Mouse (Mus musculus): Measurements from ENCODE around the gene Tnfrsf13b. TPM values are rescaled to one million over a fixed set of nuclear protein-coding genes. Genes with fewer than 3 reads are reported as not detected.
A peak's percentile ranks its signal among the peaks of the same experiment; 100 is the strongest.

Gene Tnfrsf13b
- total and polyA plus RNA-seq, 2 experiments from 2014 or later, result 0.08 to 1.5 TPM

DNA sequence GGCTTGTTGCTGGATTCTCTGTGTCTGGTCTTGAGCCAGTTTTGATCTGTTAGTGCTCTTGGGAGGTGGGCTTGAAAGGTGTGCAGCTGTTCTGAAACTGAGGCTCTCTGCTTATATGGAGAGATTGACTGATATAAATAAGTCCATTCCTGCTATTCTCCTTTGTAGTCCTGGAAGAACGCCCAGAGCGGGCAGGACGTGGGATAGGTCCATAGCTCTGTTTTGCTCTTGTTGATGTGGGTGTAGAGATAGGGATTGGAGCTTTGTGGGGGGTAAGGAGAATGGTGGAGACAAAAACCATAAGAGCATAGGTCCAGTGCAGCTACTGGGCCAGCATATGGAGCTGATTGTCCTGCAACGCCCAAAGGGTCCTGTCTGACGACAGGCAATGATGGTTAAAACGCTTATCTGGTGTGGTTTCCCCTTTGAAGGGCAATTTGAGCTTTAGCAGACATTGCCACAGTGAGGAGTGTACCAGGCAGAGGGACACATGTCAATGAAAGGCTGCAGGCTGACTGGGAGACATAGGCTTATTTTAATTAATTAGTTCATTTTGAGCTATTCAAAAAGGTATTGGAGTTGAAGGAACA lies 16.5 kb downstream of the Tnfrsf13b start:
- Histone ChIP-seq H3K4me1 (ENCODE audit: control insufficient read depth, insufficient read depth) (0 out of 2 replicates have a peak, but pooled peaks cover 6% of the 10 kb centered on the region), H3K27me3 (ENCODE audit: control insufficient read depth, insufficient read depth, low read length) (0 out of 2 replicates have a peak, but pooled peaks cover 12% of the 10 kb centered on the region), H3K27ac (ENCODE audit: low read depth) (peak overlapping the region; percentile 23; the same call in 1 of the 2 replicates), H3K9me3 (replicated peaks; ENCODE audit: control insufficient read depth, low read length) (no peaks in the 10 kb centered on the region), H3K4me2 (ENCODE audit: low read depth, low read length) (peak overlapping the region; percentile 42; the same call in 1 of the 2 replicates), H3K4me3 (ENCODE audit: low read depth, low read length) (peak overlapping the region; percentile 29; the same call in 1 of the 2 replicates), H3K9ac (replicated peaks; ENCODE audit: low read depth, low read length) (no peak overlapping the region), H3K36me3 (replicated peaks; ENCODE audit: control insufficient read depth, insufficient read depth, low read length) (no peaks in the 10 kb centered on the region)
- ATAC-seq (ENCODE audit: insufficient read depth, low read depth), result no peak
- WGBS, result 27% methylated on average over 6 of the region's 6 CpGs
- TF ChIP-seq CTCF (IDR thresholded peaks at IDR 0.05; ENCODE audit: low read depth), result no peak
- no peak for TF ChIP-seq EP300 (IDR thresholded peaks at IDR 0.05; ENCODE audit: low read depth)
- no peak for DNase-seq (ENCODE audit: low spot score)

DNA sequence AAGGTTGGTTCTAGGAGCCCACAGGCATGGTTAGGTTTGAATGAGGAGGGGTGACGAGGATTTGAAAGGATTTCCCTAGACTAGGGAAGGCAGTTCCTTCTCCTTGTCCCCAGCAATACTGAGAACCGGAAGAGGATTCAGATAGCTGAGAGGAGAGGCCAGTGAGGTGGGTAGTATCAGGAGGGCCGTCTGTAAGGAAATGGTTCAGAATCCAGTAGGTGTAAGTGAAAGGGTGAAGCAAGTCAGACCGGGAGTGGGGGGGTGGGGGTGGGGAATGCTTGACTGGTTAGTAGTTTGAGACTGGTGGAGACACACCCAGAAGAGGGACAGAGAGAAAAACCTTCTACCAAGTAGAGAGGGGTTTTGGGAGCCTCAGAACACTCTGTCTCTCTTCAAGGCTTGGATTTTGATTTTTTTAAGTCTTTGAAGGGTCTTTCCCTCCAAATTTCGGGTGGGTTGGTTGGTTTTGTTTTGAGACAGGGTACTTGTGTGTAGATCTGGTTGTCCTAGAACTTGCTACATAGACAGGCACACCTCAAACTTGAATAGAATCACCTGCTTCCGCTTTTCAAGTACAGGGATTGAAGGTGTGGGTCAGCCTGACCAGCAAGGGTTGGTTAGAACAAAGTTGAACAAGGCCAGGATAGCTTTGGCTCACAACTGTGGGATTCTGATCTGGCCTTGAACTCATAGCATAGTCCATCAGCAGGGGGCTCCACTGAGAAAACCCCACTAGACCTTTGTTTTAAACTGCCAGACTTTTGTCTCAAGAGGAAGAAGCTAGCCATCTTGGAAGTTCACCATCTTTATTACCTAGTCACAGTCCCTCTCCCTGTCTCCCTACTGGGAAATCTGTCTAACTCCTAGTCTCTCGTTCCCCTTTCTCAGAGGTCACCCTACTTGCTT lies 17.3 kb downstream of the Tnfrsf13b start:
- WGBS, result 67% methylated on average over 7 of the region's 7 CpGs
- ATAC-seq (ENCODE audit: insufficient read depth, low read depth), result no peak
- H3K4me2 ChIP-seq (ENCODE audit: low read depth, low read length), result peak overlapping the region; percentile 42; the same call in 1 of the 2 replicates

DNA sequence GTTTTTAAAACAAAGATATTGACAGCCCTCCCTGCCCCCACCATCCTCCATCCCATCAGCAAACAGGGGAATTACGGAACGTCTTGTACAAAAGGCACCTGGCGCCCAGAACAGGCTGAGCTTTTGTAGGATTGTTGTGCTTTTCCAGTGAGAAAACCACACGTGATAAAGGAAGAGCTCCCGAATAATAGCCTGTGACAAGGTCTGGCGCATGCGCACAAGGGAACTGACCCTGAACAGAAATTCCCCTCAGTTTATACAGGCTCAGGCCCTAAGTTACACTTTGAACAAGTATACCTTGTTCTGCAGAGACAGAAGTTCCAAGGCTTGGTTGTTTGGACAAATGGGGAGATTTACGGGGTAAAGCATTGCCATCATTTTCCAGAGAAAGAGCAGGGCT lies 19.0 kb downstream of the Tnfrsf13b start:
- 86% methylated on average over 8 of the region's 8 CpGs for WGBS
- Histone ChIP-seq H3K4me3 (ENCODE audit: low read depth, low read length) (no peak overlapping the region), H3K9me3 (replicated peaks; ENCODE audit: control insufficient read depth, low read length) (no peaks in the 10 kb centered on the region), H3K4me2 (ENCODE audit: low read depth, low read length) (no peak overlapping the region), H3K27me3 (ENCODE audit: control insufficient read depth, insufficient read depth, low read length) (0 out of 2 replicates have a peak, but pooled peaks cover 12% of the 10 kb centered on the region), H3K9ac (replicated peaks; ENCODE audit: low read depth, low read length) (no peak overlapping the region), H3K36me3 (replicated peaks; ENCODE audit: control insufficient read depth, insufficient read depth, low read length) (no peaks in the 10 kb centered on the region), H3K4me1 (ENCODE audit: control insufficient read depth, insufficient read depth) (0 out of 2 replicates have a peak, but pooled peaks cover 6% of the 10 kb centered on the region), H3K27ac (ENCODE audit: low read depth) (no peak overlapping the region)
- no peak for TF ChIP-seq CTCF (IDR thresholded peaks at IDR 0.05; ENCODE audit: low read depth)
- TF ChIP-seq EP300 (IDR thresholded peaks at IDR 0.05; ENCODE audit: low read depth), result no peak
- ATAC-seq (ENCODE audit: insufficient read depth, low read depth), result no peak
- DNase-seq (ENCODE audit: low spot score), result no peak

More for the DNA sequence above, 17.3 kb downstream of the Tnfrsf13b start:
- Histone ChIP-seq H3K27ac (ENCODE audit: low read depth) (no peak overlapping the region), H3K36me3 (replicated peaks; ENCODE audit: control insufficient read depth, insufficient read depth, low read length) (no peaks in the 10 kb centered on the region), H3K9me3 (replicated peaks; ENCODE audit: control insufficient read depth, low read length) (no peaks in the 10 kb centered on the region), H3K9ac (replicated peaks; ENCODE audit: low read depth, low read length) (no peak overlapping the region), H3K4me3 (ENCODE audit: low read depth, low read length) (no peak overlapping the region), H3K27me3 (ENCODE audit: control insufficient read depth, insufficient read depth, low read length) (0 out of 2 replicates have a peak, but pooled peaks cover 12% of the 10 kb centered on the region), H3K4me1 (ENCODE audit: control insufficient read depth, insufficient read depth) (0 out of 2 replicates have a peak, but pooled peaks cover 6% of the 10 kb centered on the region)
- TF ChIP-seq EP300 (IDR thresholded peaks at IDR 0.05; ENCODE audit: low read depth) (no peak), CTCF (IDR thresholded peaks at IDR 0.05; ENCODE audit: low read depth) (no peak; the same call in 1 of the 2 replicates)
- DNase-seq (ENCODE audit: low spot score), result no peak

DNA sequence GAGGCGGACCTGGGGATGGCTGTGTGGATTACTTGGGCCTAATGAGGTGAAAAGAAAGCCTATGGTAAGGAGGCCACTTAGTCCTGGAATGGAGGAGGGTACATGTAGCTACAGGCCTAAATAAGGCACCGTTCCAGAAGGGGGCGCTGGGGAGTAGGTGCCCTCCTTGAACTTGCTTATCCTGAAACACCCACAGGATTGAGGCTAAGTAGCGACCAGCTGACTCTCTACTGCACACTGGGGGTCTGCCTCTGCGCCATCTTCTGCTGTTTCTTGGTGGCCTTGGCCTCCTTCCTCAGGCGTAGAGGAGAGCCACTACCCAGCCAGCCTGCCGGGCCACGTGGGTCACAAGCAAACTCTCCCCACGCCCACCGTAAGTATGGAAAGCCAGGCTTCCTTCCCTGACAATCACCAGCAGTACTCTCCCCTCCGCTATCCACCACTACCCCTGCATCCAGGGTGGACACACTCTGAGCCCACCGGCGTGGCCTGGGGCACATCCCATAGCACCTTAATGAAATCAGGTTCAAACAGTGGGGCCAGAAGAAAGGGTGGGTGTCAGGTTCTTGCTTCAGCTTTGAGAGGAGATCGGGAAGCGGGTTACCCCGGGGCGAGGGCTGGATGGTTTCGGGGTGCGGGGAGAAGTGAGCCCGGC lies 20.2 kb downstream of the Tnfrsf13b start:
- no peak for DNase-seq (ENCODE audit: low spot score)
- Histone ChIP-seq H3K9me3 (replicated peaks; ENCODE audit: control insufficient read depth, low read length) (no peaks in the 10 kb centered on the region), H3K27ac (ENCODE audit: low read depth) (no peak overlapping the region), H3K36me3 (replicated peaks; ENCODE audit: control insufficient read depth, insufficient read depth, low read length) (peaks cover under 1% of the 10 kb centered on the region; the same call in 1 of the 2 replicates), H3K4me1 (ENCODE audit: control insufficient read depth, insufficient read depth) (0 out of 2 replicates have a peak, but pooled peaks cover 6% of the 10 kb centered on the region), H3K4me3 (ENCODE audit: low read depth, low read length) (peak overlapping the region; percentile 29), H3K4me2 (ENCODE audit: low read depth, low read length) (peak overlapping the region; percentile 57), H3K9ac (replicated peaks; ENCODE audit: low read depth, low read length) (0 out of 2 replicates have a peak overlapping the region, but pooled peaks have one; percentile 5), H3K27me3 (ENCODE audit: control insufficient read depth, insufficient read depth, low read length) (0 out of 2 replicates have a peak, but pooled peaks cover 12% of the 10 kb centered on the region)
- TF ChIP-seq CTCF (IDR thresholded peaks at IDR 0.05; ENCODE audit: low read depth), result peak; percentile 34
- no peak for TF ChIP-seq EP300 (IDR thresholded peaks at IDR 0.05; ENCODE audit: low read depth)
- 23% methylated on average over 20 of the region's 20 CpGs for WGBS
- ATAC-seq (ENCODE audit: insufficient read depth, low read depth), result peak; percentile 25

DNA sequence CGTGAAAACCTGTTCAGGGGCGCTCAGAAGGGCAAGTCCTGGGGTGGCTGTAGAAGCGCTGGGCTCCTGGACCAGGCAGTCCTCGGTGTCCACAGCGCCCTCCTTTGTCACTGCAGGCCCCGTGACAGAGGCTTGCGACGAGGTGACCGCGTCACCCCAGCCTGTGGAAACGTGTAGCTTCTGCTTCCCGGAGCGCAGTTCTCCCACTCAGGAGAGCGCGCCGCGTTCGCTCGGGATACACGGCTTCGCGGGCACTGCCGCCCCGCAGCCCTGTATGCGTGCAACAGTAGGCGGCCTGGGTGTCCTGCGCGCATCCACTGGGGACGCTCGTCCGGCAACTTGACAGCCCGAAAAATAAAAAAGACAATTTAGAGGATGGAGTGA lies 20.7 kb downstream of the Tnfrsf13b start:
- no peaks in the 10 kb centered on the region for H3K9me3 ChIP-seq (replicated peaks; ENCODE audit: control insufficient read depth, low read length)
- 6% methylated on average over 32 of the region's 32 CpGs for WGBS
- TF ChIP-seq CTCF (IDR thresholded peaks at IDR 0.05; ENCODE audit: low read depth) (peak; percentile 2; the same call in 1 of the 2 replicates), EP300 (IDR thresholded peaks at IDR 0.05; ENCODE audit: low read depth) (no peak)
- ATAC-seq (ENCODE audit: insufficient read depth, low read depth), result peak; percentile 74; the same call in 1 of the 2 replicates
- peak overlapping the region; percentile 29 for H3K4me3 ChIP-seq (ENCODE audit: low read depth, low read length)
- 0 out of 2 replicates have a peak, but pooled peaks cover 12% of the 10 kb centered on the region for H3K27me3 ChIP-seq (ENCODE audit: control insufficient read depth, insufficient read depth, low read length)
- H3K9ac ChIP-seq (replicated peaks; ENCODE audit: low read depth, low read length), result 0 out of 2 replicates have a peak overlapping the region, but pooled peaks have one; percentile 5
- no peak overlapping the region for H3K27ac ChIP-seq (ENCODE audit: low read depth)
- peaks cover 6% of the 10 kb centered on the region for H3K36me3 ChIP-seq (replicated peaks; ENCODE audit: control insufficient read depth, insufficient read depth, low read length)
- H3K4me2 ChIP-seq (ENCODE audit: low read depth, low read length), result peak overlapping the region; percentile 57
- H3K4me1 ChIP-seq (ENCODE audit: control insufficient read depth, insufficient read depth), result 0 out of 2 replicates have a peak, but pooled peaks cover 6% of the 10 kb centered on the region
- DNase-seq (ENCODE audit: low spot score), result peak; percentile 28
